In the genomic region with DNA sequence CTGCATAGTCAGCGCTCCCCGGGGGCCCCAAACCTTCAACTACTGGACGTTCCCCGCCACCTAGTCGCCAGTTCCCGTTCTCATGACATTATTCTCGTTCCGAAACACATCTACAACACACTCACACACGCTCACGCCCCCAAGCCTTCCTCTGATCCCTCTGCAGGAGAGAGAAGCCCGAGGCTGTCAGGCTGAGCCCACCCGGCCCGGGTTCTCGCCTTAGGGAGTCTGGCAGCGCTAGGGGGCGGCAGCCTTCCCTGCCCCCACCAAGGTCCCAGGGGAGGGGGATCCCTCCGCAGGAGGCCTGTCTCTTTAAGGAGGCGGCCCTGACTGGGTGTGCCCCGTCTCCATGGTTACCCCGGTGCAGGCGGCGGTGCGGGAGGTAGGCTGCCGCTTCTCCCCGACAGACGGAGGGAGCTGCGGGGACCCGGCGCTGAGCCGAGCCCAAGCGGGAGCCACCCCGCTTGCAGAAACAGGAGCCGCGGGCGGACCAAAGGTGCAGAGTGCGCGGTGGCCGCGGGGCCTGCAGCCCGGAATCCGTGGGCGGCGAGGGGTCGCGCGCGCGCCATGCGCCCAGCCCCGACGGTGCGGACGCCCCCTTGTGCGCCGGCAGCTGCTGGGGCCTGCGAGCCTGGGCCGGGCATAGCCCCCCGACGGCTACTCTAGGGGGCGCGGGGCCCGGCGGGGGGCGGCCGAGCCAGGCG, we compare ENCODE assay signal across 7 mouse cellular contexts. TPM values are rescaled to one million over a fixed set of nuclear protein-coding genes. Genes with fewer than 3 reads are reported as not detected.
DNase-seq lines count a peak whose midpoint lies in the region; ATAC-seq and TF ChIP-seq lines count a peak whose summit lies in the region.

Gene Kcnh3, plus strand, starts transcription at position 654 of the 704 bp plus-strand sequence.

- TF ChIP-seq CTCF in hindbrain, postnatal 0 days (IDR thresholded peaks at IDR 0.05; ENCODE audit: low read depth), result peak; percentile 7; the same call in 1 of the 2 replicates

- H3K27ac ChIP-seq in forebrain, embryonic 15.5 days (replicated peaks), result peak within 1 kb of the TSS; percentile 57
- no peak within 1 kb of the TSS for H3K27ac ChIP-seq in hindbrain, postnatal 0 days

- H3K4me2 ChIP-seq in forebrain, embryonic 15.5 days (replicated peaks), result peak within 1 kb of the TSS; percentile 73
- peak within 1 kb of the TSS; percentile 57 for H3K4me2 ChIP-seq in hindbrain, postnatal 0 days (ENCODE audit: low read depth, low read length)

- H3K4me3 ChIP-seq in forebrain, embryonic 15.5 days, result peak within 1 kb of the TSS; percentile 47
- H3K4me3 ChIP-seq in hindbrain, postnatal 0 days (ENCODE audit: low read length), result peak within 1 kb of the TSS; percentile 32

- peak; percentile 68 for ATAC-seq in forebrain, embryonic 15.5 days (replicated peaks)
- ATAC-seq in hindbrain, postnatal 0 days, result 0 out of 2 replicates have a peak, but pooled peaks have one; percentile 4

- H3K27me3 ChIP-seq in forebrain, embryonic 15.5 days, result peaks cover 87% of the 10 kb centered on the region
- peaks cover 56% of the 10 kb centered on the region for H3K27me3 ChIP-seq in hindbrain, postnatal 0 days (ENCODE audit: insufficient read depth, low read length)

- no peaks in the 10 kb centered on the region for H3K36me3 ChIP-seq in forebrain, embryonic 15.5 days
- H3K36me3 ChIP-seq in hindbrain, postnatal 0 days (ENCODE audit: insufficient read depth, low read length), result no peaks in the 10 kb centered on the region

- H3K9ac ChIP-seq in forebrain, embryonic 15.5 days (replicated peaks), result peak within 1 kb of the TSS; percentile 36
- H3K9ac ChIP-seq in hindbrain, postnatal 0 days (replicated peaks; ENCODE audit: low read length), result 0 out of 2 replicates have a peak within 1 kb of the TSS, but pooled peaks have one; percentile 9

- H3K9me3 ChIP-seq in forebrain, embryonic 15.5 days, result no peaks in the 10 kb centered on the region
- H3K9me3 ChIP-seq in hindbrain, postnatal 0 days (ENCODE audit: low read length), result no peaks in the 10 kb centered on the region

- peak; percentile 46 for DNase-seq in Muller cell, postnatal 12 days (ENCODE audit: inconsistent ontology term)
- DNase-seq in brain, embryonic 18.5 days (ENCODE audit: low read depth, low spot score), result peak; percentile 50
- DNase-seq in hindbrain, postnatal 0 days (ENCODE audit: low spot score), result peak; percentile 40
- peak; percentile 55 to 78 for DNase-seq in left cerebral cortex, adult 8-10 months (ENCODE audit: low spot score in 2 of 2)
- DNase-seq in lung, postnatal 4 days, result peak; percentile 65 to 67
- peak; percentile 76 for DNase-seq in right cerebral cortex, postnatal 4 days

- under 1% methylated on average over 61 of the region's 66 CpGs for WGBS in forebrain, embryonic 15.5 days
- WGBS in hindbrain, postnatal 0 days, result under 1% methylated on average over 53 of the region's 66 CpGs

- peaks cover 44% of the 10 kb centered on the region for H3K4me1 ChIP-seq in forebrain, embryonic 15.5 days
- peaks cover 11% of the 10 kb centered on the region for H3K4me1 ChIP-seq in hindbrain, postnatal 0 days (ENCODE audit: insufficient read depth, low read length)

RNA-seq across cellular contexts. Expression of gene Kcnh3, which starts in this region (rescaled TPM):
- 4.3 and 4.6 TPM in 2 replicates for polyA plus RNA-seq in forebrain, embryonic 15.5 days (2015; fragmentation: Nextera tagmentation; extraction: Ambion mirVana)
- total RNA-seq in hindbrain, postnatal 0 days (2014; rRNA removed), result 1.8 and 3.6 TPM in 2 replicates
- polyA plus RNA-seq in hindbrain, postnatal 0 days (2015; fragmentation: Nextera tagmentation; extraction: Ambion mirVana), result 0.91 and 1.2 TPM in 2 replicates
- total RNA-seq in left cerebral cortex, adult 8-10 months (2022), result 100 to 1,000 TPM; 141 to 172 (median 154) TPM

Comparison
In these comparisons a context has a peak if more than half of its experiments do, and no peak if none do; other contexts are left out.
1. RNA of gene Kcnh3 (total RNA-seq): 141 to 172 TPM in left cerebral cortex, adult 8-10 months; 1.8 to 3.6 TPM in hindbrain, postnatal 0 days; every median in the first group is over 10 times any median in the second.
2. Peak in every context shown above with its lines, with median percentiles within 50 percentile points of each other: DNase-seq.